Mouse (Mus musculus) thymus, adult 2 months (tissue): ENCODE measurements around the gene Htr1d. TPM values are rescaled to one million over a fixed set of nuclear protein-coding genes. Genes with fewer than 3 reads are reported as not detected.
A peak's percentile ranks its signal among the peaks of the same experiment; 100 is the strongest.

Experiments used
- DNase-seq: peaks from one replicate; pipeline ENCODE4 v3.0.0; 2021
- H3K27ac ChIP-seq: fragments of 200-500 bp; 2 replicates; pipeline ENCODE4 v1.5.1; 2012; ENCODE audit warnings: low read length, control low read depth; ENCODE audit not compliant: control insufficient read depth, insufficient read depth
- H3K27me3 ChIP-seq: fragments of 200-500 bp; 2 replicates; pipeline ENCODE4 v1.6.1; 2012; ENCODE audit warnings: mild to moderate bottlenecking, low read length, moderate library complexity, mixed read lengths; ENCODE audit not compliant: control insufficient read depth, insufficient read depth
- H3K36me3 ChIP-seq: fragments of 200-500 bp; 2 replicates; pipeline ENCODE4 v1.6.1; 2012; ENCODE audit warnings: mild to moderate bottlenecking, low read length, moderate library complexity; ENCODE audit not compliant: control insufficient read depth, insufficient read depth
- H3K4me1 ChIP-seq: fragments of 200-500 bp; replicated peaks from 2 replicates; pipeline ENCODE4 v1.6.1; 2012; ENCODE audit warnings: low read length; ENCODE audit not compliant: control insufficient read depth, insufficient read depth
- H3K4me3 ChIP-seq: fragments of 200-500 bp; 2 replicates; pipeline ENCODE4 v1.5.1; 2012; ENCODE audit warnings: mild to moderate bottlenecking, low read length, control low read depth, moderate library complexity; ENCODE audit not compliant: control insufficient read depth, insufficient read depth
- CTCF ChIP-seq: fragments of 200-500 bp; IDR thresholded peaks from 2 replicates; pipeline ENCODE4 v1.5.1; 2012; ENCODE audit warnings: mild to moderate bottlenecking, control low read depth, low read length, moderate library complexity, borderline replicate concordance; ENCODE audit not compliant: control insufficient read depth, poor library complexity, insufficient read depth; ENCODE audit errors: extremely low read depth
- POLR2A ChIP-seq: fragments of 200-500 bp; IDR thresholded peaks from 2 replicates; pipeline ENCODE4 v1.6.1; 2012; ENCODE audit warnings: mild to moderate bottlenecking, low read length, control low read depth, moderate library complexity; ENCODE audit not compliant: control insufficient read depth, poor library complexity, insufficient read depth; ENCODE audit errors: extremely low read depth
- WGBS: fragments of 180-500 bp; shearing (Covaris S2); methylation state at CpG from one replicate; pipeline ENCODE4 v1.1.7; 2018; 5-methylcytosine and 5-hydroxymethylcytosine counted together
- polyA plus RNA-seq: library from polyadenylated mRNA; depleted of rRNA; stranded (reverse); fragments of >200 nt; gene quantifications from 2 replicates; pipeline ENCODE4 v1.2.3, GENCODE M21; 2012

The Htr1d gene
- polyA plus RNA-seq, 1 experiment, result 0.24 TPM

DNA sequence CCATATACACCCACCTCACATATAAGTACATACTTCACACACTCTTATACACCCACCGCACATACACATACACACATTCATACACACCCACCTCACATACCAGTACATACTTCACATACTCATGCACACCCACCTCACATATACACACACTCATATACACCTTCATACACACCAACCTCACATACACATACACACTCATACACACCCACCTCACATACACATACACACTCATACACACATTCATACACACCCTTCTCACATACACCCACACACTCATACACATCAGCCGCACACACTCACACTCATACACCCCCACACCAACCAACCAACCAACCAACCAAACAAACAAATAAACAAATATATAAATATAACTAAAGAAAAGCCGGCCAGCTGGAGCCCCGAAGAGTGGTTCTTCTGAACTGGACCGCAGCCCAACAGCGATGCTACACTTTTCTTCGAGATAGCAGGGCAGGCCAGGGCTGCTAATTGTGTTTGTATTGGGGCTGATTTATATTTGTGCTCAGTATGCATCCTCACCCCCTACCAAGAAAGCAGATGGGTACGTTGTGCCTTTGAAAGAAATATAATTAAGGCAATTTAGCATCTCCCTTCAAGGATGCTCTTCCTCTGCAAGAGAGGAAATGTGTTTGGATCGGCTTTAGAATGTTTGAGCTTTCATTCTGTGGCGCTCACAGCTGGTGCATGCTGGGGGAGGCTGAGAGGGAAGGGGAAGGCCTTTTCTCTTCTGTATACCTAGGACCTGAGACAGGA is 11.1 kb upstream of the Htr1d start:
- WGBS, result 90% methylated on average over 10 of the region's 10 CpGs
- Histone ChIP-seq H3K4me3 (no peak overlapping the region), H3K4me1 (no peaks in the 10 kb centered on the region), H3K27ac (no peak overlapping the region), H3K27me3 (no peaks in the 10 kb centered on the region), H3K36me3 (no peaks in the 10 kb centered on the region)
- TF ChIP-seq POLR2A (no peak), CTCF (no peak)
- no peak for DNase-seq

GRCm38 (mm10) chr4:136415477-136415876 is 7.8 kb upstream of the Htr1d start:
- WGBS, result 83% methylated on average over 9 of the region's 9 CpGs
- no peaks in the 10 kb centered on the region for H3K4me1 ChIP-seq

GRCm38 (mm10) chr4:136418962-136419361 is 4.4 kb upstream of the Htr1d start:
- WGBS, result 44% methylated on average over 11 of the region's 11 CpGs
- H3K4me3 ChIP-seq, result no peak overlapping the region
- TF ChIP-seq CTCF (no peak), POLR2A (no peak)
- no peaks in the 10 kb centered on the region for H3K36me3 ChIP-seq
- DNase-seq, result no peak
- H3K27ac ChIP-seq, result no peak overlapping the region
- no peaks in the 10 kb centered on the region for H3K4me1 ChIP-seq
- no peaks in the 10 kb centered on the region; the same call in 1 of the 2 replicates for H3K27me3 ChIP-seq

More at GRCm38 (mm10) chr4:136415477-136415876, 7.8 kb upstream of the Htr1d start:
- H3K27me3 ChIP-seq, result no peaks in the 10 kb centered on the region
- H3K27ac ChIP-seq, result no peak overlapping the region
- no peak for TF ChIP-seq POLR2A
- no peak for TF ChIP-seq CTCF
- H3K36me3 ChIP-seq, result no peaks in the 10 kb centered on the region
- H3K4me3 ChIP-seq, result no peak overlapping the region
- no peak for DNase-seq

GRCm38 (mm10) chr4:136419386-136419785 is 3.9 kb upstream of the Htr1d start:
- H3K4me1 ChIP-seq, result 0 out of 2 replicates have a peak, but pooled peaks cover under 1% of the 10 kb centered on the region
- WGBS, result 86% methylated on average over 6 of the region's 6 CpGs
- H3K4me3 ChIP-seq, result no peak overlapping the region
- TF ChIP-seq CTCF, result no peak
- no peak for TF ChIP-seq POLR2A
- peaks cover 3% of the 10 kb centered on the region; the same call in 1 of the 2 replicates for H3K27me3 ChIP-seq
- no peaks in the 10 kb centered on the region for H3K36me3 ChIP-seq
- no peak for DNase-seq
- no peak overlapping the region for H3K27ac ChIP-seq

- Histone ChIP-seq H3K4me3 (no peak overlapping the region), H3K36me3 (no peaks in the 10 kb centered on the region), H3K27me3 (peaks cover 9% of the 10 kb centered on the region; the same call in 1 of the 2 replicates), H3K4me1 (peaks cover 6% of the 10 kb centered on the region), H3K27ac (no peak overlapping the region)
- no peak for TF ChIP-seq POLR2A
- no peak for TF ChIP-seq CTCF
- 5% methylated on average over 69 of the region's 70 CpGs for WGBS
- no peak for DNase-seq
Measured at GRCm38 (mm10) chr4:136424120-136424999, 1.0 kb downstream of the Htr1d start.

- Histone ChIP-seq H3K36me3 (no peaks in the 10 kb centered on the region), H3K4me3 (no peak overlapping the region), H3K27ac (no peak overlapping the region), H3K4me1 (peaks cover 6% of the 10 kb centered on the region), H3K27me3 (peaks cover 9% of the 10 kb centered on the region; the same call in 1 of the 2 replicates)
- peak; percentile 37 for DNase-seq
- 6% methylated on average over 15 of the region's 15 CpGs for WGBS
- no peak for TF ChIP-seq POLR2A
- peak; percentile 60; the same call in 1 of the 2 replicates for TF ChIP-seq CTCF
Measured at GRCm38 (mm10) chr4:136425000-136425288, 1.6 kb downstream of the Htr1d start.
